Mouse (Mus musculus) MEL (cell line): Measurements from ENCODE around the gene Kmt5a. TPM values are rescaled to one million over a fixed set of nuclear protein-coding genes. Genes with fewer than 3 reads are reported as not detected.

Source experiments
- DNase-seq: peaks from one replicate; pipeline ENCODE4 v3.0.0; 2011; ENCODE audit warnings: low read depth, low spot score
- H3K27ac ChIP-seq: 2 replicates; pipeline ENCODE4 v1.5.1; 2012; ENCODE audit warnings: low read depth, mild to moderate bottlenecking, control low read depth, low read length, moderate library complexity; ENCODE audit not compliant: control insufficient read depth
- H3K27me3 ChIP-seq, 2 experiments: fragments of 150-350 bp in 1 of 2; sonication (generic) in 1 of 2; 2 replicates each; pipeline ENCODE4 v1.6.1; 2012; ENCODE audit warnings: low read length in 2 of 2, mild to moderate bottlenecking in 2 of 2, improper control_type of control experiment in 1 of 2, moderate library complexity in 1 of 2; ENCODE audit not compliant: insufficient read depth in 2 of 2, control insufficient read depth in 1 of 2
- H3K36me3 ChIP-seq, 2 experiments: 2 replicates each; pipeline ENCODE4 v1.6.1; 2012 to 2014; ENCODE audit warnings: low read length in 2 of 2, improper control_type of control experiment in 1 of 2, inconsistent platforms in 1 of 2, mild to moderate bottlenecking in 1 of 2; ENCODE audit not compliant: insufficient read depth in 2 of 2, control insufficient read depth in 1 of 2
- H3K4me1 ChIP-seq, 2 experiments: fragments of 150-350 bp in 1 of 2; sonication (generic) in 1 of 2; 2 replicates each; pipeline ENCODE4 v1.6.1; 2012; ENCODE audit warnings: low read length in 2 of 2, improper control_type of control experiment in 1 of 2, mild to moderate bottlenecking in 1 of 2; ENCODE audit not compliant: insufficient read depth in 2 of 2, control insufficient read depth in 1 of 2
- H3K4me3 ChIP-seq, 2 experiments: fragments of 150-350 bp in 1 of 2; sonication (generic) in 1 of 2; 2 replicates each; pipeline ENCODE4 v1.5.1; 2012; ENCODE audit warnings: low read depth in 2 of 2, low read length in 2 of 2, mild to moderate bottlenecking in 2 of 2, moderate library complexity in 2 of 2, control low read depth in 1 of 2, improper control_type of control experiment in 1 of 2; ENCODE audit not compliant: control insufficient read depth in 1 of 2, insufficient read depth in 1 of 2
- H3K79me2 ChIP-seq: 2 replicates; pipeline ENCODE4 v1.6.1; 2012; ENCODE audit warnings: mild to moderate bottlenecking, low read length, moderate library complexity; ENCODE audit not compliant: control insufficient read depth, poor library complexity, insufficient read depth
- H3K9ac ChIP-seq: 2 replicates; pipeline ENCODE4 v1.6.1; 2012; ENCODE audit warnings: low read depth, mild to moderate bottlenecking, control low read depth, low read length, moderate library complexity; ENCODE audit not compliant: control insufficient read depth, poor library complexity, severe bottlenecking
- H3K9me3 ChIP-seq: fragments of 150-350 bp; sonication (generic); replicated peaks from 2 replicates; pipeline ENCODE4 v1.6.1; 2012; ENCODE audit warnings: mild to moderate bottlenecking, low read length, improper control_type of control experiment, moderate library complexity; ENCODE audit not compliant: insufficient read depth
- BHLHE40 ChIP-seq: IDR thresholded peaks from 2 replicates; pipeline ENCODE4 v1.6.1; 2012; ENCODE audit warnings: low read depth, mild to moderate bottlenecking, inconsistent platforms, low read length, improper control_type of control experiment, borderline replicate concordance
- CHD2 ChIP-seq: IDR thresholded peaks from 2 replicates; pipeline ENCODE4 v1.6.1; 2011; ENCODE audit warnings: low read length, improper control_type of control experiment
- CTCF ChIP-seq, 3 experiments: IDR thresholded peaks in 2 of 3; conservative IDR thresholded peaks in 1 of 3; 2 replicates each; pipeline ENCODE4 v1.5.1; 2011 to 2012; ENCODE audit warnings: low read length in 3 of 3, low read depth in 2 of 3, mild to moderate bottlenecking in 2 of 3, improper control_type of control experiment in 1 of 3, inconsistent platforms in 1 of 3, mixed read lengths in 1 of 3, moderate library complexity in 1 of 3; ENCODE audit not compliant: control insufficient read depth in 1 of 3, insufficient read depth in 1 of 3, poor library complexity in 1 of 3, severe bottlenecking in 1 of 3
- E2F4 ChIP-seq: IDR thresholded peaks from 2 replicates; pipeline ENCODE4 v1.6.1; 2011; ENCODE audit warnings: low read depth, low read length, improper control_type of control experiment, borderline replicate concordance
- ETS1 ChIP-seq: IDR thresholded peaks from 2 replicates; pipeline ENCODE4 v1.6.1; 2012; ENCODE audit warnings: low read depth, mild to moderate bottlenecking, inconsistent platforms, low read length, improper control_type of control experiment, moderate library complexity
- GABPA ChIP-seq: IDR thresholded peaks from 2 replicates; pipeline ENCODE4 v1.6.1; 2012; ENCODE audit warnings: low read depth, mild to moderate bottlenecking, inconsistent platforms, low read length, improper control_type of control experiment, moderate library complexity
- GATA1 ChIP-seq: IDR thresholded peaks from 2 replicates; pipeline ENCODE4 v1.6.1; 2011; ENCODE audit warnings: low read depth, low read length, improper control_type of control experiment
- HCFC1 ChIP-seq: IDR thresholded peaks from 2 replicates; pipeline ENCODE4 v1.6.1; 2012; ENCODE audit warnings: low read depth, mild to moderate bottlenecking, inconsistent platforms, low read length, improper control_type of control experiment, moderate library complexity
- JUND ChIP-seq: IDR thresholded peaks from 2 replicates; pipeline ENCODE4 v1.6.1; 2011; ENCODE audit warnings: low read depth, mild to moderate bottlenecking, improper control_type of control experiment, low read length
- KAT2A ChIP-seq: conservative IDR thresholded peaks from 2 replicates; pipeline ENCODE4 v1.6.1; 2012; ENCODE audit warnings: low read depth, low read length, improper control_type of control experiment, inconsistent platforms
- MAFK ChIP-seq: IDR thresholded peaks from 2 replicates; pipeline ENCODE4 v1.6.1; 2011; ENCODE audit warnings: low read depth, mild to moderate bottlenecking, low read length, improper control_type of control experiment, borderline replicate concordance
- MAX ChIP-seq: IDR thresholded peaks from 2 replicates; pipeline ENCODE4 v1.6.1; 2011; ENCODE audit warnings: low read length, improper control_type of control experiment
- MAZ ChIP-seq: IDR thresholded peaks from 2 replicates; pipeline ENCODE4 v1.6.1; 2012; ENCODE audit warnings: low read depth, mild to moderate bottlenecking, inconsistent platforms, low read length, improper control_type of control experiment
- MEF2A ChIP-seq: IDR thresholded peaks from 2 replicates; pipeline ENCODE4 v1.6.1; 2014; ENCODE audit warnings: low read depth, mild to moderate bottlenecking, inconsistent platforms, low read length, improper control_type of control experiment; ENCODE audit not compliant: poor library complexity, insufficient replicate concordance, severe bottlenecking; ENCODE audit errors: extremely low read depth
- MXI1 ChIP-seq: IDR thresholded peaks from 2 replicates; pipeline ENCODE4 v1.6.1; 2011; ENCODE audit warnings: mild to moderate bottlenecking, low read depth, low read length, improper control_type of control experiment
- MYB ChIP-seq: IDR thresholded peaks from 2 replicates; pipeline ENCODE4 v1.6.1; 2011; ENCODE audit warnings: mild to moderate bottlenecking, low read depth, low read length, improper control_type of control experiment
- MYC ChIP-seq: IDR thresholded peaks from 2 replicates; pipeline ENCODE4 v1.6.1; 2011; ENCODE audit warnings: low read depth, mild to moderate bottlenecking, low read length, improper control_type of control experiment, moderate library complexity
- NELFE ChIP-seq: IDR thresholded peaks from 2 replicates; pipeline ENCODE4 v1.6.1; 2011; ENCODE audit warnings: low read depth, low read length, improper control_type of control experiment
- NRF1 ChIP-seq: IDR thresholded peaks from 2 replicates; pipeline ENCODE4 v1.6.1; 2014; ENCODE audit warnings: low read depth, mild to moderate bottlenecking, inconsistent platforms, low read length, improper control_type of control experiment, moderate library complexity; ENCODE audit not compliant: poor library complexity, insufficient read depth, severe bottlenecking
- POLR2A ChIP-seq, 2 experiments: IDR thresholded peaks; 2 replicates each; pipeline ENCODE4 v1.6.1; 2011 to 2012; ENCODE audit warnings: low read length in 2 of 2, mild to moderate bottlenecking in 2 of 2, control low read depth in 1 of 2, improper control_type of control experiment in 1 of 2, low read depth in 1 of 2, moderate library complexity in 1 of 2; ENCODE audit not compliant: control insufficient read depth in 1 of 2, insufficient read depth in 1 of 2, poor library complexity in 1 of 2
- POLR2AphosphoS2 ChIP-seq: IDR thresholded peaks from 2 replicates; pipeline ENCODE4 v1.6.1; 2011; ENCODE audit warnings: low read length, improper control_type of control experiment
- RAD21 ChIP-seq: IDR thresholded peaks from 2 replicates; pipeline ENCODE4 v1.6.1; 2011; ENCODE audit warnings: mild to moderate bottlenecking, low read depth, low read length, improper control_type of control experiment
- RCOR1 ChIP-seq: IDR thresholded peaks from 2 replicates; pipeline ENCODE4 v1.6.1; 2012; ENCODE audit warnings: low read depth, mild to moderate bottlenecking, inconsistent platforms, low read length, improper control_type of control experiment
- SIN3A ChIP-seq: IDR thresholded peaks from 2 replicates; pipeline ENCODE4 v1.6.1; 2012; ENCODE audit warnings: low read length, improper control_type of control experiment, inconsistent platforms
- SMC3 ChIP-seq: IDR thresholded peaks from 2 replicates; pipeline ENCODE4 v1.6.1; 2011; ENCODE audit warnings: low read depth, low read length, improper control_type of control experiment
- TAL1 ChIP-seq: IDR thresholded peaks from 2 replicates; pipeline ENCODE4 v1.6.1; 2012; ENCODE audit warnings: mild to moderate bottlenecking, inconsistent platforms, low read length, moderate library complexity, mixed read lengths
- TBP ChIP-seq: IDR thresholded peaks from 2 replicates; pipeline ENCODE4 v1.8.0; 2011; ENCODE audit warnings: low read depth, low read length, improper control_type of control experiment
- TCF12 ChIP-seq: IDR thresholded peaks from 2 replicates; pipeline ENCODE4 v1.6.1; 2014; ENCODE audit warnings: low read depth, mild to moderate bottlenecking, inconsistent platforms, low read length, improper control_type of control experiment, moderate library complexity
- USF1 ChIP-seq: IDR thresholded peaks from 2 replicates; pipeline ENCODE4 v1.6.1; 2014; ENCODE audit warnings: low read depth, mild to moderate bottlenecking, inconsistent platforms, low read length, improper control_type of control experiment, moderate library complexity
- USF2 ChIP-seq, 2 experiments: IDR thresholded peaks; 2 replicates each; pipeline ENCODE4 v1.6.1; 2011 to 2012; ENCODE audit warnings: improper control_type of control experiment in 2 of 2, low read length in 2 of 2, borderline replicate concordance in 1 of 2, inconsistent platforms in 1 of 2, low read depth in 1 of 2, mild to moderate bottlenecking in 1 of 2; ENCODE audit not compliant: insufficient read depth in 1 of 2
- ZC3H11A ChIP-seq: IDR thresholded peaks from 2 replicates; pipeline ENCODE4 v1.6.1; 2012; ENCODE audit warnings: low read depth, mild to moderate bottlenecking, inconsistent platforms, low read length, improper control_type of control experiment
- ZKSCAN1 ChIP-seq: IDR thresholded peaks from 2 replicates; pipeline ENCODE4 v1.6.1; 2012; ENCODE audit warnings: low read depth, mild to moderate bottlenecking, inconsistent platforms, low read length, improper control_type of control experiment, moderate library complexity
- ZMIZ1 ChIP-seq: IDR thresholded peaks from 2 replicates; pipeline ENCODE4 v1.6.1; 2012; ENCODE audit warnings: low read depth, mild to moderate bottlenecking, inconsistent platforms, low read length, improper control_type of control experiment, moderate library complexity
- polyA plus RNA-seq, 2 experiments: library from polyadenylated mRNA; stranded (reverse) in 1 of 2; unstranded in 1 of 2; fragments of >175 nt in 1 of 2; fragments of >200 nt in 1 of 2; gene quantifications; 2 replicates each; pipeline versions ENCODE4 v1.2.1 to v1.2.4; 2012; ENCODE audit warnings: low replicate concordance in 2 of 2, low read depth in 1 of 2; ENCODE audit not compliant: insufficient read length in 2 of 2, insufficient read depth in 1 of 2, missing spikeins in 1 of 2
- total RNA-seq: library from RNA; depleted of rRNA; stranded (reverse); fragments of 300-350 nt; gene quantifications from 2 replicates; pipeline ENCODE4 v1.2.3, GENCODE M21; 2012

Kmt5a gene
- total and polyA plus RNA-seq, 3 experiments = 88.6 to 243 (median 110) TPM

DNA sequence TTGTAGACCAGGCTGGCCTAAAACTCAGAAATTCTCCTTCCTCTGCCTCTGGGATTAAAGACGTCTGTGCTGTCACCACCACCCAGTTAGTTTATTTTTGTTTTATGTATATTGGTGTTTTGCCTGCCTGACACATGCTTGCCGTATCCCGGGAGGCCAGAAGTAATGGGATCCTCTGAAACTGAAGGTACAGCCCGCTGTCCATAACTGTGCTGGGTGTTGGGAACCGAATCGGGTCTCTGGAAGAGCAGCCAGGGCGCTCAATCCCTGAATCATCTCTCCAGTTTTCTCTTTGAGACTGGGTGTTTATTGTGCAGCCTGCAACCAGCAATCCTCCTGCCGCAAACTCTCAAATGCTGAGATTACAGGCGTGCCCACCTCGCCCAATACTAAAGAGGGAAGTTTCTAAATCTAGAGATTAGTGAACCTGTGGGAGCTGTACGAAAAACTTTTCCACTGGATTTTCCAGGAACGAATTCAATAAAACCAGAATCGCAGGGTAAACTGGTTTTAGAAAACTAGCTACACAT lies 42.8 kb downstream of the Kmt5a start (continued):
- no peak for TF ChIP-seq JUND
- TF ChIP-seq, all 39 proteins: peak for 5

DNA sequence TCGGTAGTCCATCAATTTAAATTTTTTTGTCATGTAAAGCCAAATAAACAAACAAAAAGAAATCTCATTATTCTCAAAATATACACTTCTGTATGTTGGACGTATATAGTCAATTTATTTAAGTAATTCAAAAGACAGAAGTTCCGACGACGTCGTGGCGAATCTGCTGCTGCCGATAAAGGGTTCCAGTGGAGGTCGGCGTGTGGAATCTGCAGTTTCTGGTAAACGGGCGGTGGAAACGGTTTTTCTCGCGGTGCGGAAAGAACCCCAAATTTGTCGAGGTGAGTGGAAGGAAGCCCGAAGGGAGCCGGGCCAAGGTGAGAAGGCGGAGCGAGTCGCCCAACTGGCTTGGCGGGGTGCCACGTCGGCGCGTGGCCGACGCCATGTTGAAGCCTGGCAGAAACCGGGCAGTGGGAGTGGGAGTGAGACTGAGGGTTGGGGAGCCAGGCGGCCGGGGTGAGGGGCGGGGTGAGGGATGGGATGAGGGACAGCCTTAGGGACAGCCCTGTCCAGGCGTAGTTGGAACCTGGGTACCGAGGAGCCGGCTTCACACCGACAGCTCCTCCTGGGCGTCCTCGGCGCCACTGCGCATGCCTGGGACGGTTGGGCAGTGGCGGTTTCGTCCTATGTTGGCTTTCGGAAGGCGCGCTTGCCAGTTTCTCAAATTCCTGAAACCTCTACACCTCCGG lies 43.4 kb downstream of the Kmt5a start, which contains the start of gene Snrnp35:
TSS of gene Snrnp35 (plus strand) at position 169 of the 689 bp plus-strand sequence.
- H3K4me3 ChIP-seq = peak within 1 kb of the TSS; percentile 90 to 93
- no peaks in the 10 kb centered on the region for H3K9me3 ChIP-seq
- TF ChIP-seq NRF1 = peak; percentile 94
- peak; percentile 80; the same call in 1 of the 2 replicates for TF ChIP-seq POLR2AphosphoS2
- TF ChIP-seq BHLHE40 = peak; percentile 91
- peak; percentile 17; the same call in 1 of the 2 replicates for TF ChIP-seq ETS1
- TF ChIP-seq ZC3H11A = peak; percentile 100
- TF ChIP-seq MYC = peak; percentile 97
- TF ChIP-seq MYB = peak; percentile 97
- TF ChIP-seq TBP = peak; percentile 32; the same call in 1 of the 2 replicates
- no peak for TF ChIP-seq TAL1
- no peak for TF ChIP-seq GABPA
- peak; percentile 86 for TF ChIP-seq HCFC1
- TF ChIP-seq CTCF (IDR thresholded peaks at IDR 0.05 in 2 of 3, conservative IDR thresholded peaks at IDR 0.05 in 1 of 3; ENCODE audit: control insufficient read depth in 1 of 3, insufficient read depth in 1 of 3, low read depth in 2 of 3, low read length in 3 of 3, poor library complexity in 1 of 3, severe bottlenecking in 1 of 3) = no peak
- no peak for TF ChIP-seq MAZ
- TF ChIP-seq MXI1 = peak; percentile 87
- peak; percentile 93 for TF ChIP-seq MAX
- TF ChIP-seq ZMIZ1 = peak; percentile 92
- peak; percentile 85 for TF ChIP-seq CHD2
- TF ChIP-seq ZKSCAN1 = no peak
- TF ChIP-seq RCOR1 = no peak; the same call in 1 of the 2 replicates
- TF ChIP-seq GATA1 = 0 out of 2 replicates have a peak, but pooled peaks have one; percentile 26
- peak; percentile 40 to 79; a peak in 3 of 4 replicates for TF ChIP-seq POLR2A (IDR thresholded peaks at IDR 0.05; ENCODE audit: control insufficient read depth in 1 of 2, insufficient read depth in 1 of 2, low read depth in 1 of 2, low read length in 2 of 2, poor library complexity in 1 of 2)
- TF ChIP-seq TCF12 = peak; percentile 42
- TF ChIP-seq KAT2A = no peak; the same call in 1 of the 2 replicates
- TF ChIP-seq USF1 = 0 out of 2 replicates have a peak, but pooled peaks have one; percentile 33
- TF ChIP-seq USF2 (IDR thresholded peaks at IDR 0.05; ENCODE audit: borderline replicate concordance in 1 of 2, insufficient read depth in 1 of 2, low read depth in 1 of 2, low read length in 2 of 2) = no peak
- no peak for TF ChIP-seq MAFK
- TF ChIP-seq JUND = no peak
- peak; percentile 57 for TF ChIP-seq SIN3A
- TF ChIP-seq NELFE = peak; percentile 95
- TF ChIP-seq MEF2A = no peak
- TF ChIP-seq E2F4 = peak; percentile 75; the same call in 1 of the 2 replicates
- no peak for TF ChIP-seq SMC3
- no peak for TF ChIP-seq RAD21

More for the DNA sequence above, 43.4 kb downstream of the Kmt5a start, which contains the start of gene Snrnp35:
- H3K4me1 ChIP-seq = peaks cover 0 to 17% of the 10 kb centered on the region in 2 experiments; a peak in 2 of 4 replicates
- no peaks in the 10 kb centered on the region for H3K27me3 ChIP-seq
- H3K27ac ChIP-seq = peak within 1 kb of the TSS; percentile 99
- H3K9ac ChIP-seq = peak within 1 kb of the TSS; percentile 100
- peaks cover 0 to 7% of the 10 kb centered on the region in 2 experiments; a peak in 2 of 4 replicates for H3K36me3 ChIP-seq
- DNase-seq = peak; percentile 96
- peaks cover 10% of the 10 kb centered on the region for H3K79me2 ChIP-seq
